Mouse (Mus musculus) ES-CJ7 (cell line): ENCODE data around the gene Gm10428.

Experiments
- DNase-seq: peaks from one replicate; pipeline ENCODE4 v3.0.0; 2011; ENCODE audit warnings: low read depth, low spot score

Gm10428 gene

DNA sequence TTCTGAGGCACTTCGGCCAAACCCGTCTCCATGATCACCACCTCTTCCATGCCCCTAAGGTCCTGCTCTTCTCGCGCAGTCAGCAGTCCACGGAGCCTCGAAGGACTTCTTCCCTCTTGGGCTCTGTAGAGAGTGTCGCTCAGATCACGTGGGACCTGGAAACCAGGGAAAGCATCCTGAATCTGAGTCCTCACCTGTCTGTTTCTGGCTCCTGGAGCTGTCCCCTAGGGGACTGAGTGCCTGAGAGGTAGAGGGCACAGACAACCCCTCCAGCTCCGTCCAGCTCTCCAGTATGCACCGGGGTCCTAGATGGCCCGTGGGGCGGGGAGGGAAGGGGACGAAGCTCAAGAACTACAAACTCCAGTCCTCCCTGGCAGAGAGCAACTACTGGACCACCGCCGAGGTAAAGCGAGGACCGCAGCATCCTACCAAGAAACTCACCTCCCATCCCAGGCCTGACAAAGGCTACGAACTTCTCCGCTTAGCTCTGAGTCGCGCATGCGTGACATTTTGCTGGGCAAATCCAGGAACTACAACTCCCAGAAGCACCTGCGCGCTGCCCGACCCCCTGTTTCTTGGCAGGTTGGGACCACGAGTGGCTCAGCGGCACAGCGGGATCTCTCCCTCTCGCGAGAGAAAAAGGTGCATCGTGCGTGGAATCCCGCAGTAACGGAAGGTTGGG, 36.2 kb downstream of the Gm10428 start, which contains the start of gene Zfp286:
Zfp286 (minus strand) TSS at position 528 of the 682 bp plus-strand sequence.
- peak; percentile 99 for DNase-seq

- DNase-seq: no peak
Measured at GRCm38 (mm10) chr11:62789617-62789936, 36.7 kb downstream of the Gm10428 start.
